In genomic region chr13:49371428-49371899, GRCm38 (mm10) we compare ENCODE assay signal across 8 mouse cellular contexts. TPM values are rescaled to one million over a fixed set of nuclear protein-coding genes. Genes with fewer than 3 reads are reported as not detected.
DNase-seq lines count a peak whose midpoint lies in the region; ATAC-seq and TF ChIP-seq lines count a peak whose summit lies in the region.

No protein-coding gene starts in this region.

- H3K9me3 ChIP-seq in forebrain, embryonic 12.5 days, result no peaks in the 10 kb centered on the region
- H3K9me3 ChIP-seq in liver, postnatal 0 days (ENCODE audit: low read length), result no peaks in the 10 kb centered on the region
- H3K9me3 ChIP-seq in neural tube, embryonic 13.5 days, result no peaks in the 10 kb centered on the region

- no peaks in the 10 kb centered on the region for H3K27me3 ChIP-seq in forebrain, embryonic 12.5 days
- H3K27me3 ChIP-seq in liver, postnatal 0 days (ENCODE audit: insufficient read depth, low read length), result no peaks in the 10 kb centered on the region
- no peaks in the 10 kb centered on the region for H3K27me3 ChIP-seq in neural tube, embryonic 13.5 days

- TF ChIP-seq CTCF in liver, postnatal 0 days (IDR thresholded peaks at IDR 0.05; ENCODE audit: low read depth), result no peak

- H3K27ac ChIP-seq in forebrain, embryonic 12.5 days, result 0 out of 2 replicates have a peak overlapping the region, but pooled peaks have one; percentile 13
- peak overlapping the region; percentile 55 for H3K27ac ChIP-seq in liver, postnatal 0 days (ENCODE audit: low read depth)
- H3K27ac ChIP-seq in neural tube, embryonic 13.5 days (replicated peaks), result peak overlapping the region; percentile 67

- TF ChIP-seq EP300 in liver, postnatal 0 days (IDR thresholded peaks at IDR 0.05; ENCODE audit: low read depth), result no peak

- intact Hi-C loops in heart, postnatal 25 days (cut with DNase I), result loop anchor here (2.0 kb wide), 1 partner anchor 31 kb away; the partner anchor contains the start of gene Bicd2

- peak; percentile 35 for DNase-seq in urinary bladder, postnatal 14 days (ENCODE audit: low spot score)
- DNase-seq in urinary bladder, adult 18-20 months (ENCODE audit: low spot score in 2 of 2), result no peak
- DNase-seq in heart, postnatal 25 days (ENCODE audit: low spot score), result peak; percentile 82
- peak; percentile 85 to 95 for DNase-seq in kidney, postnatal 25 days
- DNase-seq in liver, postnatal 0 days, result peak; percentile 56
- DNase-seq in yolk sac, embryonic 10.5 days (ENCODE audit: low spot score), result peak; percentile 88

- H3K4me1 ChIP-seq in forebrain, embryonic 12.5 days, result peaks cover 8% of the 10 kb centered on the region
- H3K4me1 ChIP-seq in liver, postnatal 0 days (ENCODE audit: insufficient read depth), result peaks cover 22% of the 10 kb centered on the region
- peaks cover 38% of the 10 kb centered on the region; the same call in 1 of the 2 replicates for H3K4me1 ChIP-seq in neural tube, embryonic 13.5 days (replicated peaks)

- H3K36me3 ChIP-seq in forebrain, embryonic 12.5 days (replicated peaks), result peaks cover 58% of the 10 kb centered on the region
- peaks cover 15% of the 10 kb centered on the region for H3K36me3 ChIP-seq in liver, postnatal 0 days (replicated peaks; ENCODE audit: insufficient read depth, low read length)
- H3K36me3 ChIP-seq in neural tube, embryonic 13.5 days, result peaks cover 61% of the 10 kb centered on the region

- H3K4me3 ChIP-seq in forebrain, embryonic 12.5 days (replicated peaks), result no peak overlapping the region
- H3K4me3 ChIP-seq in liver, postnatal 0 days (ENCODE audit: low read depth, low read length), result no peak overlapping the region
- no peak overlapping the region for H3K4me3 ChIP-seq in neural tube, embryonic 13.5 days

- H3K4me2 ChIP-seq in forebrain, embryonic 12.5 days, result no peak overlapping the region
- no peak overlapping the region for H3K4me2 ChIP-seq in liver, postnatal 0 days (ENCODE audit: low read depth, low read length)
- H3K4me2 ChIP-seq in neural tube, embryonic 13.5 days, result no peak overlapping the region

- 76% methylated on average over 3 of the region's 3 CpGs for WGBS in forebrain, embryonic 12.5 days
- 28% methylated on average over 3 of the region's 3 CpGs for WGBS in liver, postnatal 0 days (ENCODE audit: insufficient replicate concordance)
- 42% methylated on average over 3 of the region's 3 CpGs for WGBS in neural tube, embryonic 13.5 days

- H3K9ac ChIP-seq in forebrain, embryonic 12.5 days, result 0 out of 2 replicates have a peak overlapping the region, but pooled peaks have one; percentile 17
- 0 out of 2 replicates have a peak overlapping the region, but pooled peaks have one; percentile 1 for H3K9ac ChIP-seq in liver, postnatal 0 days (replicated peaks)
- no peak overlapping the region for H3K9ac ChIP-seq in neural tube, embryonic 13.5 days

- ATAC-seq in forebrain, embryonic 12.5 days (ENCODE audit: low FRiP score), result no peak
- peak; percentile 84 for ATAC-seq in liver, postnatal 0 days
- peak; percentile 57 for ATAC-seq in neural tube, embryonic 13.5 days (ENCODE audit: low read depth)

RNA-seq across cellular contexts. Expression of gene Bicd2, which starts 30.1 kb away (rescaled TPM):
- 38.9 and 39.1 TPM in 2 replicates for polyA plus RNA-seq in forebrain, embryonic 12.5 days (2016; fragmentation: Nextera tagmentation; extraction: Ambion mirVana)
- total RNA-seq in heart, postnatal 25 days (2021), result 10 to 100 TPM; 74.7 to 76.9 TPM
- 4.9 and 5.8 TPM in 2 replicates for polyA plus RNA-seq in liver, postnatal 0 days (2015; fragmentation: Nextera tagmentation; extraction: Ambion mirVana)
- 35.4 and 35.9 TPM in 2 replicates for polyA plus RNA-seq in neural tube, embryonic 13.5 days (2015; fragmentation: Nextera tagmentation; extraction: Ambion mirVana)

RNA-seq across cellular contexts. Expression of gene Ippk, which starts 49.6 kb away (rescaled TPM):
- polyA plus RNA-seq in forebrain, embryonic 12.5 days (2016; fragmentation: Nextera tagmentation; extraction: Ambion mirVana), result 15.2 and 15.6 TPM in 2 replicates
- total RNA-seq in heart, postnatal 25 days (2021), result 1 to 10 TPM; 5.6 to 6.4 TPM
- 5.9 and 6.0 TPM in 2 replicates for polyA plus RNA-seq in liver, postnatal 0 days (2015; fragmentation: Nextera tagmentation; extraction: Ambion mirVana)
- polyA plus RNA-seq in neural tube, embryonic 13.5 days (2015; fragmentation: Nextera tagmentation; extraction: Ambion mirVana), result 12.5 and 13.4 TPM in 2 replicates

RNA-seq across cellular contexts. Expression of gene Fgd3, which starts 51.4 kb away (rescaled TPM):
- polyA plus RNA-seq in forebrain, embryonic 12.5 days (2016; fragmentation: Nextera tagmentation; extraction: Ambion mirVana), result 1.7 and 2.5 TPM in 2 replicates
- 1 to 10 TPM in 1 of 2 experiments, under 1 TPM in 1; 0.91 to 1.2 TPM for total RNA-seq in heart, postnatal 25 days (2021)
- 0.57 and 0.62 TPM in 2 replicates for polyA plus RNA-seq in liver, postnatal 0 days (2015; fragmentation: Nextera tagmentation; extraction: Ambion mirVana)
- 3.1 and 3.8 TPM in 2 replicates for polyA plus RNA-seq in neural tube, embryonic 13.5 days (2015; fragmentation: Nextera tagmentation; extraction: Ambion mirVana)

Comparison
In these comparisons a context has a peak if more than half of its experiments do, and no peak if none do; other contexts are left out.
1. DNase-seq: peak in urinary bladder, postnatal 14 days (single experiment), heart, postnatal 25 days (single experiment), kidney, postnatal 25 days (2 of 2), liver, postnatal 0 days (single experiment) and yolk sac, embryonic 10.5 days (single experiment); none in urinary bladder, adult 18-20 months (0 of 2).
2. H3K27ac ChIP-seq: peak in every context shown above with its lines; median percentile 67 in neural tube, embryonic 13.5 days; 55 in liver, postnatal 0 days; 13 in forebrain, embryonic 12.5 days.